In genomic region chr16:93624671-93625070, GRCm38 (mm10) we compare ENCODE assay signal across 14 mouse cellular contexts. TPM values are rescaled to one million over a fixed set of nuclear protein-coding genes. Genes with fewer than 3 reads are reported as not detected.
"Had no signal": no experiment of that assay in that cellular context is flagged by ENCODE, and none has a peak within 500 bp of the region (broad histone marks: within the 10 kb centered on the region; RNA-seq: fewer than 3 reads in every experiment).

No protein-coding gene starts in this region.

- ATAC-seq: liver, postnatal 0 days; midbrain, embryonic 16.5 days had no signal

- DNase-seq: liver, postnatal 0 days; lung, embryonic 14.5 days; lung, postnatal 10 days; lung, postnatal 4 days; midbrain, embryonic 14.5 days; retina, postnatal 1 day; right cerebral cortex, adult 18-20 months; right cerebral cortex, postnatal 14 days; thymus, adult 2 months; thymus, postnatal 25 days; thymus, postnatal 4 days had no signal

RNA-seq across cellular contexts. Expression of gene Gm5678, which starts 3.2 kb away (rescaled TPM):
- total RNA-seq: megakaryocyte, adult 5-6 weeks; megakaryocyte-erythroid progenitor cell, adult 5-6 weeks had no signal
